Mouse (Mus musculus) midbrain, embryonic 15.5 days (tissue): ENCODE data around the gene Icam1. TPM values are rescaled to one million over a fixed set of nuclear protein-coding genes. Genes with fewer than 3 reads are reported as not detected.
A peak's percentile ranks its signal among the peaks of the same experiment; 100 is the strongest.
"Not testable (repeated sequence)": the region's sequence is repeated elsewhere in the genome, so short reads cannot be mapped to it uniquely, and the experiment has no call there.

ENCODE experiments used
- ATAC-seq: fragments of 200-750 bp; cut with Nextera tagmentation; replicated peaks from 2 replicates; pipeline ENCODE4 v1.8.0; 2017; ENCODE audit warnings: moderate TSS enrichment
- H3K27ac ChIP-seq: fragments of 300-500 bp; sonication (generic); 2 replicates; pipeline ENCODE4 v1.5.1; 2015; ENCODE audit warnings: mild to moderate bottlenecking, inconsistent platforms
- H3K27me3 ChIP-seq: fragments of 300-500 bp; sonication (generic); replicated peaks from 2 replicates; pipeline ENCODE4 v1.6.1; 2015; ENCODE audit warnings: inconsistent platforms
- H3K36me3 ChIP-seq: fragments of 300-500 bp; sonication (generic); replicated peaks from 2 replicates; pipeline ENCODE4 v1.6.1; 2015; ENCODE audit warnings: inconsistent platforms
- H3K4me1 ChIP-seq: fragments of 300-500 bp; sonication (generic); 2 replicates; pipeline ENCODE4 v1.6.1; 2015; ENCODE audit warnings: inconsistent platforms
- H3K4me2 ChIP-seq: fragments of 300-500 bp; sonication (generic); 2 replicates; pipeline ENCODE4 v1.6.1; 2015; ENCODE audit warnings: inconsistent platforms, mild to moderate bottlenecking, moderate library complexity
- H3K4me3 ChIP-seq: fragments of 300-500 bp; sonication (generic); 2 replicates; pipeline ENCODE4 v1.5.1; 2015; ENCODE audit warnings: mild to moderate bottlenecking, inconsistent platforms
- H3K9ac ChIP-seq: fragments of 300-500 bp; sonication (generic); 2 replicates; pipeline ENCODE4 v1.6.1; 2015; ENCODE audit warnings: mild to moderate bottlenecking, inconsistent platforms
- H3K9me3 ChIP-seq: fragments of 300-500 bp; sonication (generic); 2 replicates; pipeline ENCODE4 v1.6.1; 2016; ENCODE audit warnings: inconsistent platforms
- WGBS: fragments of 180-500 bp; shearing (Covaris S2); methylation state at CpG from one replicate; pipeline ENCODE4 v1.1.7; 2015; ENCODE audit warnings: mixed read lengths; 5-methylcytosine and 5-hydroxymethylcytosine counted together
- polyA plus RNA-seq: library from polyadenylated mRNA; unstranded; fragments of >200 nt; fragmentation: Nextera tagmentation; extraction: Ambion mirVana; gene quantifications from 2 replicates; pipeline ENCODE4 v1.2.1, GENCODE M21; 2015

The Icam1 gene
- polyA plus RNA-seq, 1 experiment from 2014 or later = 3.3 TPM

DNA sequence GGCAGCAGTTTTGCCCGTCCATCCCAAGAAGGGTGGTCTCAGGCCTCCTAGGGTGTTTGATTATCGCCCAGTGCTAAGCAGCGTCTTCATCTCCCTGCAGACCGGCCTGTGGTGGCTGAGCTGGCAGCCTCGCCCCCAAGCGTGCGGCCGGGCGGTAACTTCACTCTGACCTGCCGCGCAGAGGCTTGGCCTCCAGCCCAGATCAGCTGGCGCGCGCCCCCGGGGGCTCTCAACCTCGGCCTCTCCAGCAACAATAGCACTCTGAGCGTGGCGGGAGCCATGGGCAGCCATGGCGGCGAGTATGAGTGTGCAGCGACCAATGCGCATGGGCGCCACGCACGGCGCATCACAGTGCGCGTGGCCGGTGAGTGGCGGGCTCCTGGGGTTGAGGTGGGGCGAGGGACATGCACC lies 21.7 kb downstream of the Icam1 start:
- peak; percentile 87 for ATAC-seq
- Histone ChIP-seq H3K4me1 (peaks cover 46% of the 10 kb centered on the region), H3K4me2 (peak overlapping the region; percentile 87), H3K27ac (no peak overlapping the region), H3K9ac (peak overlapping the region; percentile 69), H3K9me3 (no peaks in the 10 kb centered on the region), H3K36me3 (no peaks in the 10 kb centered on the region), H3K27me3 (peaks cover 79% of the 10 kb centered on the region), H3K4me3 (peak overlapping the region; percentile 57)
- 1% methylated on average over 31 of the region's 31 CpGs for WGBS

DNA sequence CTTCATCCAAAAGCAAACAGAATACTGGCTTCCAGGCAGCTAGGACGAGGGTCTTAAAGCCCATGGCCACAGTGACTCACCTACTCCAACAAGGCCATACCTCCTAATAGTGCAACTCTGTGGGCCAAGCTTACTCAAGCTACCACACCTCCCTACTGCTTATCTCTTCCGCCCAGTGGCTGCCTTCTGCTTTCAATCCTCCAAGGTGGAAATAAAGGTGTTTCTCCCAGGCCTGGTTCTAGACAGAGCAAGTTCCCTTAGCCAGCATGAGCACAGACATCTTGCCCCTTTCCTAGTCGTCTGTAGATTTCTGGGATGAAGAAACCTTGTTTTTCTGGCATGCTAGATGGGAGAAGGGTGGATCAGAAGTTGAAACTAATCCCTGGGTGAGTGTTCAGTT lies 24.0 kb downstream of the Icam1 start:
- H3K36me3 ChIP-seq = no peaks in the 10 kb centered on the region
- no peak overlapping the region for H3K27ac ChIP-seq
- H3K4me2 ChIP-seq = no peak overlapping the region
- no peak overlapping the region for H3K9ac ChIP-seq
- WGBS = 74% methylated on average over 3 of the region's 3 CpGs
- peaks cover 58% of the 10 kb centered on the region for H3K27me3 ChIP-seq
- peaks cover 33% of the 10 kb centered on the region for H3K4me1 ChIP-seq
- no peaks in the 10 kb centered on the region for H3K9me3 ChIP-seq
- H3K4me3 ChIP-seq = no peak overlapping the region
- ATAC-seq = no peak

DNA sequence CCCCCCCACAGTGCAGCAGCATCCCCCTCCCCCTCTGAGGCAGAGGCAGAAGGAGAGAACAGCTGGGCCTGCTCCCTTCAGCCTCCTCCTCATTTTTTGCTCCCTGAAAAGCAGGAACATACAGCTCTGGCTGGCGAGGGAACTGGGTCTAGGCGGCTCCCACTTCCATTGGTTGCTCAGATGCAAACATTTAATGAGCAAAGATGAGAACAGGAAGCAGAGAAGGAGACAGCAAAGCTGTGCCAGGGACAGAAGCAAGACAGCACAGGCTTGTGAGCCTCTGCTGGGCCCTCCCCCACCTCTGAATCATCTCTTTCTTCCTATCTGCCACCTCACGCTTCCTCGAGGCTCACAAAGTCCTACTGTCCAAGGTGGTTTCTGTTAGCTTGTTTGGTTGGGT lies 25.5 kb downstream of the Icam1 start:
- 58% methylated on average over 4 of the region's 4 CpGs for WGBS

GRCm38 (mm10) chr9:21043563-21043962 lies 27.8 kb downstream of the Icam1 start:
- 83% methylated on average over 4 of the region's 4 CpGs for WGBS
- ATAC-seq = no peak
- no peak overlapping the region for H3K4me2 ChIP-seq

More for the DNA sequence above, 25.5 kb downstream of the Icam1 start:
- Histone ChIP-seq H3K9ac (no peak overlapping the region), H3K27ac (no peak overlapping the region), H3K27me3 (peaks cover 42% of the 10 kb centered on the region), H3K36me3 (no peaks in the 10 kb centered on the region), H3K4me1 (peaks cover 22% of the 10 kb centered on the region), H3K9me3 (no peaks in the 10 kb centered on the region), H3K4me2 (no peak overlapping the region), H3K4me3 (no peak overlapping the region)
- no peak for ATAC-seq

GRCm38 (mm10) chr9:21044785-21045184 lies 29.0 kb downstream of the Icam1 start:
- not testable (repeated sequence) for H3K9me3 ChIP-seq, H3K36me3 ChIP-seq, H3K27ac ChIP-seq, H3K4me2 ChIP-seq, H3K27me3 ChIP-seq, H3K4me3 ChIP-seq, H3K9ac ChIP-seq, H3K4me1 ChIP-seq, ATAC-seq
- 57% methylated on average over 1 of the region's 1 CpGs for WGBS

More at GRCm38 (mm10) chr9:21043563-21043962, 27.8 kb downstream of the Icam1 start:
- Histone ChIP-seq H3K9me3 (no peaks in the 10 kb centered on the region), H3K27me3 (peaks cover 20% of the 10 kb centered on the region), H3K36me3 (no peaks in the 10 kb centered on the region), H3K4me1 (peaks cover 2% of the 10 kb centered on the region), H3K27ac (no peak overlapping the region), H3K9ac (no peak overlapping the region), H3K4me3 (no peak overlapping the region)

DNA sequence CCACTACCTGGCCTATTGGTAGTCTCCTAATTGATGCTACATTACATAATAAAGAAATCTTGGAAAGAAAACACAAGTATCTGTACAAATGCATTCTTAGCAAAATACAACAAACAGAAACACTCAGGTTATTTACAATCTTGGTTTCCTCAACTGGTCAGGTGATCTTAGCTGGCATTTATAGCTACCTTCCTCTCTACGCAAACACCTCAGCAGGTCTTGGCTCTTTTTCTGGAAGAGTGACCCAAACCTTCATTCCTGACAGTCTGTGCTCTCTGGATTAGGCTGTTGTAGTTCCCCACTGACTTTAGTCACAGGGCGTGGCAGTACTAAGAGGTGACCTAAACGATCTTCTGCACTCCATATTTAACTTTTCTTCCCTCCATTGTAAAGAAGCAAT lies 29.4 kb downstream of the Icam1 start:
- ATAC-seq = no peak
- Histone ChIP-seq H3K4me2 (no peak overlapping the region), H3K9ac (no peak overlapping the region), H3K4me3 (no peak overlapping the region), H3K9me3 (no peaks in the 10 kb centered on the region), H3K27ac (no peak overlapping the region), H3K27me3 (peaks cover 4% of the 10 kb centered on the region), H3K4me1 (no peaks in the 10 kb centered on the region), H3K36me3 (no peaks in the 10 kb centered on the region)
- WGBS = 84% methylated on average over 3 of the region's 3 CpGs

GRCm38 (mm10) chr9:21051578-21051977 lies 35.8 kb downstream of the Icam1 start:
- Histone ChIP-seq H3K4me2 (no peak overlapping the region), H3K4me1 (no peaks in the 10 kb centered on the region), H3K27me3 (no peaks in the 10 kb centered on the region), H3K4me3 (no peak overlapping the region), H3K9me3 (no peaks in the 10 kb centered on the region), H3K27ac (no peak overlapping the region), H3K9ac (no peak overlapping the region), H3K36me3 (no peaks in the 10 kb centered on the region)
- no peak for ATAC-seq
- WGBS = 71% methylated on average over 10 of the region's 10 CpGs

GRCm38 (mm10) chr9:21062928-21063327 lies 47.1 kb downstream of the Icam1 start:
- H3K9ac ChIP-seq = no peak overlapping the region
- no peak overlapping the region for H3K4me2 ChIP-seq
- H3K4me3 ChIP-seq = no peak overlapping the region
- H3K4me1 ChIP-seq = no peaks in the 10 kb centered on the region
- no peak for ATAC-seq
- H3K36me3 ChIP-seq = peaks cover 24% of the 10 kb centered on the region
- no peak overlapping the region for H3K27ac ChIP-seq
- no peaks in the 10 kb centered on the region for H3K9me3 ChIP-seq
- 93% methylated on average over 2 of the region's 2 CpGs for WGBS
- no peaks in the 10 kb centered on the region for H3K27me3 ChIP-seq

DNA sequence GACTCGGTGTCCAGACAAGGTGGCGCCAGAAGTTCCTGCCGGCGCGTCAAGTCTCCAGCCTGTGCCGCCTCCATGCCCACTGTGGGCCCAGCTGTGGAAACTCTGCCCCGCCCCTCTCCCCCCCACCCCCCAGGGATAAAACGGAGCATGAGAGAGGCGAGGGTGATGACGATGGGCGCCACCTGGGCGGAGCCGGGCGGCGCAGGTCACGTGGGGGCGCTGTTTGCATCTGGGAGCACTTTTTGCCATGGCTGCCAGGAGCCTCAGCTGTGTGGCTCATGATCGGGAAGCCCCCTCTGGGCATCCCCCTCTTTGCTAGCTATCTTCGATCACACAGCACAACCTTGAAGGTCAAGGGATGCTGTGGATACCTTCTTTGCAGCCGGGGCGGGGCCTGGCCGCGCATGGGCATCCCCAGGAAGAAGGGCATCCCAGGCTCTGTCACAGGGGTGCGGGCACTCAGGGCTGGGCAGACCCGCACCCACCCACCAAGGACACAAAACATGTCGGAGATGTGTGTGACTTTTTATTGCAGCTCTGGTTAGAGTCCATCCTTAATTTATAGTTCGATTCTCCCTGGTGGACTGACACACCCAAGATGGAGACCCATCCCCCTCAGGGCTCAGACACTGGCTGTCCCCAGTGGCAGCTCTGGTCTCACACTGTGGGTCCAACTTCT lies 51.4 kb downstream of the Icam1 start, which contains the start of gene Zglp1:
Zglp1 (minus strand) TSS at position 88 of the 679 bp plus-strand sequence.
- Histone ChIP-seq H3K27me3 (no peaks in the 10 kb centered on the region), H3K9ac (no peak within 1 kb of the TSS), H3K4me2 (no peak within 1 kb of the TSS), H3K4me1 (peaks cover 7% of the 10 kb centered on the region), H3K27ac (no peak within 1 kb of the TSS), H3K36me3 (peaks cover 24% of the 10 kb centered on the region), H3K4me3 (no peak within 1 kb of the TSS), H3K9me3 (no peaks in the 10 kb centered on the region)
- WGBS = 90% methylated on average over 27 of the region's 27 CpGs
- ATAC-seq = 0 out of 2 replicates have a peak, but pooled peaks have one; percentile 53

DNA sequence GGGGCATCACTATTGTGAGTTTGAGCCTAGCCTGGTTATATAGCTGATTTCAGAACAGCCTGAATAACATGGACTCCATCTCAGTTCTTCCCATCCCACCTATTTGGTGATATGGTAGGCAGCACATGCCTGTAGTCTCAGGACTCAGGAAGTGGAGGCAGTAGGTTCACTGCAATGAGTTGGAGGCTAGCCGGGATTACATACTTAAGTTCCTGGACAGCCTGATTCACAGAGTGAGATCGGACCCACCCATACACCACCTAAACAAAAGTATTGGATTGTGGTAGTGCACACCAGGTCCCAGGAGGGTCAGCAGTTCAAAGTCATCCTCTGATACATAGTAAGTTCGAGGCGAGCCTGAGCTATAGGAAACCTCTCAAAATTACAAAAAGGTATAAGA lies 56.9 kb downstream of the Icam1 start:
- WGBS = 22% methylated on average over 4 of the region's 4 CpGs
- H3K27ac ChIP-seq = no peak overlapping the region
- peaks cover 18% of the 10 kb centered on the region for H3K36me3 ChIP-seq
- peak overlapping the region; percentile 75 for H3K4me3 ChIP-seq
- no peaks in the 10 kb centered on the region for H3K9me3 ChIP-seq
- peak overlapping the region; percentile 73 for H3K9ac ChIP-seq
- peak overlapping the region; percentile 84 for H3K4me2 ChIP-seq
- H3K4me1 ChIP-seq = peaks cover 22% of the 10 kb centered on the region
- ATAC-seq = peak; percentile 29
- H3K27me3 ChIP-seq = no peaks in the 10 kb centered on the region

DNA sequence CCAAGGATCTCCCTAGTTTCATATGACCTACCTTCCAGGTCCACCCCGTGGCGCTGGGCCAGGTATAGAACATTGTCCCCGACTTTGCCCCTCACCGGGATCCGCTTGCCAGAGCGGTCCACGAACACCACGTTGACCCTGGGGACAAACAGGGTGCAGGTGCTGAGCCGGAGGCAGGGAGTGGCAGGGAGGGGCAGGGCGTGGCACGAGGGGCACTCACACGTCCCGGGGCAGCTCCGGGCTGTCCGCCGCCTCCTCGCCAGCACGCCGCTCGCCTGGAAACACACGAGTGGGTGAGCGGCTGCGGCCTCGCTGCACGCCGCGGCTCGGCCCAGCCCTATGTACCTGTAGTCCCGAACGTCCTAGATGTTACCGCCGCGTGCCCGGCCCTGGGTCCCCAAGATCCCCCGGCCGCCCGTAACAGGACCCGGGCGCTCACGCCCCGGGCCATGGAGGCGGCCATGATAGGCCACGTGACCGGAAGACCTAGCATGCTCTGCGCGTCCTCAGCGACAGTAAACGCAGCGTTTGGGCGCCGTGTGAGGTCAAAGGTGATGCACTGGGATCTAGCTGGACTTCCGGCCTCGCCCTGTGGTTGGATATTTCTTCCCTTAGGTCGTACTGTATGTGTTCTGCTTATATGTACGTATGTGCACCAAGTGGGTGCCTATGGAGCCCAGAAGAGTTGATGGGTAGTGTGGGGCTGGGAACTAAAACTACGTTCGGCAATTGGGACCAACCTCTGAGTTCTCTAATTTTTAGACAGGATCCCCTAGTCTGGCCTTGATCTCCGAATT lies 57.5 kb downstream of the Icam1 start, which contains the start of the genes Gm49373 and Fdx1l:
Gm49373 (minus strand) TSS at position 53 of the 797 bp plus-strand sequence.
Fdx1l (minus strand) TSS at position 571 of the 797 bp plus-strand sequence.
- no peaks in the 10 kb centered on the region for H3K27me3 ChIP-seq
- H3K4me1 ChIP-seq = peaks cover 22% of the 10 kb centered on the region
- ATAC-seq = peak; percentile 95
- H3K4me3 ChIP-seq = peak within 1 kb of the TSS; percentile 75
- 3% methylated on average over 58 of the region's 58 CpGs for WGBS
- H3K9ac ChIP-seq = peak within 1 kb of the TSS; percentile 73
- no peaks in the 10 kb centered on the region for H3K9me3 ChIP-seq
- H3K27ac ChIP-seq = peak within 1 kb of the TSS; percentile 65
- peak within 1 kb of the TSS; percentile 84 for H3K4me2 ChIP-seq
- H3K36me3 ChIP-seq = peaks cover 19% of the 10 kb centered on the region

GRCm38 (mm10) chr9:21074173-21074572 lies 58.4 kb downstream of the Icam1 start:
- no peaks in the 10 kb centered on the region for H3K9me3 ChIP-seq
- H3K27me3 ChIP-seq = no peaks in the 10 kb centered on the region
- ATAC-seq = no peak
- H3K4me1 ChIP-seq = peaks cover 22% of the 10 kb centered on the region
- H3K4me2 ChIP-seq = no peak overlapping the region
- WGBS = 88% methylated on average over 1 of the region's 1 CpGs
- peaks cover 25% of the 10 kb centered on the region for H3K36me3 ChIP-seq
- H3K27ac ChIP-seq = 0 out of 2 replicates have a peak overlapping the region, but pooled peaks have one; percentile 65
- no peak overlapping the region for H3K4me3 ChIP-seq
- no peak overlapping the region for H3K9ac ChIP-seq
